Mouse (Mus musculus): ENCODE measurements around the gene Mbtps1. TPM values are rescaled to one million over a fixed set of nuclear protein-coding genes. Genes with fewer than 3 reads are reported as not detected.
A peak's percentile ranks its signal among the peaks of the same experiment; 100 is the strongest.

Mbtps1 gene
- 64.8 and 84.4 TPM in 2 replicates for polyA plus RNA-seq (2014; fragmentation: Nextera tagmentation; extraction: Ambion mirVana)

- peak; percentile 95 for ATAC-seq (ENCODE audit: low FRiP score)
- Histone ChIP-seq H3K36me3 (ENCODE audit: control insufficient read depth, insufficient read depth, low read length) (0 out of 2 replicates have a peak, but pooled peaks cover 4% of the 10 kb centered on the region), H3K4me1 (replicated peaks; ENCODE audit: control insufficient read depth, insufficient read depth, low read length) (peaks cover 4% of the 10 kb centered on the region), H3K27ac (ENCODE audit: low read depth, low read length) (peak within 1 kb of the TSS; percentile 78), H3K4me2 (replicated peaks; ENCODE audit: low read depth, low read length) (peak within 1 kb of the TSS; percentile 58), H3K4me3 (ENCODE audit: low read depth, low read length) (peak within 1 kb of the TSS; percentile 51), H3K9ac (ENCODE audit: low read depth, low read length) (peak within 1 kb of the TSS; percentile 68), H3K27me3 (ENCODE audit: control insufficient read depth, insufficient read depth, low read length) (no peaks in the 10 kb centered on the region), H3K9me3 (ENCODE audit: control insufficient read depth, low read length) (no peaks in the 10 kb centered on the region)
- peak; percentile 99 for DNase-seq (ENCODE audit: low spot score)
- 6% methylated on average over 63 of the region's 63 CpGs for WGBS
Observed at GRCm38 (mm10) chr8:119558603-119559401, at the start of gene Mbtps1. Mbtps1 (minus strand) TSS chr8:119558735.

- no peak for ATAC-seq (ENCODE audit: low FRiP score)
- Histone ChIP-seq H3K4me1 (replicated peaks; ENCODE audit: control insufficient read depth, insufficient read depth, low read length) (no peaks in the 10 kb centered on the region; the same call in 1 of the 2 replicates), H3K9ac (ENCODE audit: low read depth, low read length) (no peak overlapping the region), H3K36me3 (ENCODE audit: control insufficient read depth, insufficient read depth, low read length) (0 out of 2 replicates have a peak, but pooled peaks cover 2% of the 10 kb centered on the region), H3K27ac (ENCODE audit: low read depth, low read length) (no peak overlapping the region), H3K4me2 (replicated peaks; ENCODE audit: low read depth, low read length) (no peak overlapping the region), H3K9me3 (ENCODE audit: control insufficient read depth, low read length) (no peaks in the 10 kb centered on the region), H3K4me3 (ENCODE audit: low read depth, low read length) (no peak overlapping the region), H3K27me3 (ENCODE audit: control insufficient read depth, insufficient read depth, low read length) (no peaks in the 10 kb centered on the region)
- WGBS = 82% methylated on average over 2 of the region's 2 CpGs
- no peak for DNase-seq (ENCODE audit: low spot score)
Observed at GRCm38 (mm10) chr8:119606224-119606623, 47.7 kb upstream of the Mbtps1 start.

- no peaks in the 10 kb centered on the region for H3K27me3 ChIP-seq (ENCODE audit: control insufficient read depth, insufficient read depth, low read length)
- H3K36me3 ChIP-seq (ENCODE audit: control insufficient read depth, insufficient read depth, low read length) = 0 out of 2 replicates have a peak, but pooled peaks cover 6% of the 10 kb centered on the region
- H3K4me2 ChIP-seq (replicated peaks; ENCODE audit: low read depth, low read length) = peak within 1 kb of the TSS; percentile 86
- WGBS = under 1% methylated on average over 23 of the region's 23 CpGs
- no peaks in the 10 kb centered on the region for H3K9me3 ChIP-seq (ENCODE audit: control insufficient read depth, low read length)
- no peak within 1 kb of the TSS for H3K27ac ChIP-seq (ENCODE audit: low read depth, low read length)
- peak within 1 kb of the TSS; percentile 79 for H3K9ac ChIP-seq (ENCODE audit: low read depth, low read length)
- DNase-seq (ENCODE audit: low spot score) = peak; percentile 98
- peak within 1 kb of the TSS; percentile 83 for H3K4me3 ChIP-seq (ENCODE audit: low read depth, low read length)
- peak; percentile 82 for ATAC-seq (ENCODE audit: low FRiP score)
- no peaks in the 10 kb centered on the region; the same call in 1 of the 2 replicates for H3K4me1 ChIP-seq (replicated peaks; ENCODE audit: control insufficient read depth, insufficient read depth, low read length)
Observed at GRCm38 (mm10) chr8:119604996-119605395, 46.5 kb upstream of the Mbtps1 start, which contains the start of gene Taf1c. Taf1c (minus strand) TSS chr8:119605222.

DNA sequence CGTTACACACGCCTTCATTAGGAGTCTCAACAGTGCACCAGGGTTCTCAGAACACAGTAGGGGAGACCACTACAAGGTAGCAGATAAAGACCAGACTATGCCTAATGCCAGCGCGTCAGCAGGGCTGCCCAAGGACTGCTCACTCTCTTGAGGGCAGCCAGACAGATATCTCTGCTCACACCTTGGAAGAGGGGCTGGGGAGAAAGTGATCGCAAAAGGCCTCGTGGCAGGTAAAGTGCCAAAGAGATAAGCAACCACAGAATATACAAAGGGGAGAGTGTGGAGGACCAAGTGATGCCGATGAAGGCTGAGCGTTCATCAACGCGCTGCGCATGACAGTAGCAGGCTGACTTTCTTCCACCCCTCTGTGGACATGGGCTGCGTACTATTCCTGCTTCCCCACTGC, 45.9 kb upstream of the Mbtps1 start:
- Histone ChIP-seq H3K9ac (ENCODE audit: low read depth, low read length) (peak overlapping the region; percentile 79), H3K36me3 (ENCODE audit: control insufficient read depth, insufficient read depth, low read length) (0 out of 2 replicates have a peak, but pooled peaks cover 6% of the 10 kb centered on the region), H3K9me3 (ENCODE audit: control insufficient read depth, low read length) (no peaks in the 10 kb centered on the region), H3K27ac (ENCODE audit: low read depth, low read length) (no peak overlapping the region), H3K4me1 (replicated peaks; ENCODE audit: control insufficient read depth, insufficient read depth, low read length) (no peaks in the 10 kb centered on the region; the same call in 1 of the 2 replicates), H3K4me2 (replicated peaks; ENCODE audit: low read depth, low read length) (peak overlapping the region; percentile 86), H3K27me3 (ENCODE audit: control insufficient read depth, insufficient read depth, low read length) (no peaks in the 10 kb centered on the region), H3K4me3 (ENCODE audit: low read depth, low read length) (peak overlapping the region; percentile 83)
- no peak for ATAC-seq (ENCODE audit: low FRiP score)
- no peak for DNase-seq (ENCODE audit: low spot score)
- 44% methylated on average over 12 of the region's 12 CpGs for WGBS

- Histone ChIP-seq H3K27ac (ENCODE audit: low read depth, low read length) (no peak overlapping the region), H3K9ac (ENCODE audit: low read depth, low read length) (no peak overlapping the region), H3K36me3 (ENCODE audit: control insufficient read depth, insufficient read depth, low read length) (0 out of 2 replicates have a peak, but pooled peaks cover 10% of the 10 kb centered on the region), H3K4me1 (replicated peaks; ENCODE audit: control insufficient read depth, insufficient read depth, low read length) (no peaks in the 10 kb centered on the region; the same call in 1 of the 2 replicates), H3K9me3 (ENCODE audit: control insufficient read depth, low read length) (no peaks in the 10 kb centered on the region), H3K4me2 (replicated peaks; ENCODE audit: low read depth, low read length) (peak overlapping the region; percentile 86; the same call in 1 of the 2 replicates), H3K27me3 (ENCODE audit: control insufficient read depth, insufficient read depth, low read length) (no peaks in the 10 kb centered on the region), H3K4me3 (ENCODE audit: low read depth, low read length) (no peak overlapping the region)
- DNase-seq (ENCODE audit: low spot score) = no peak
- ATAC-seq (ENCODE audit: low FRiP score) = no peak
- 94% methylated on average over 4 of the region's 4 CpGs for whole genome bisulfite sequencing
Observed at GRCm38 (mm10) chr8:119603771-119604170, 45.2 kb upstream of the Mbtps1 start.

GRCm38 (mm10) chr8:119591456-119591855, 32.9 kb upstream of the Mbtps1 start:
- DNase-seq (ENCODE audit: low spot score) = no peak
- Histone ChIP-seq H3K27ac (ENCODE audit: low read depth, low read length) (no peak overlapping the region), H3K9ac (ENCODE audit: low read depth, low read length) (no peak overlapping the region), H3K4me1 (replicated peaks; ENCODE audit: control insufficient read depth, insufficient read depth, low read length) (no peaks in the 10 kb centered on the region), H3K9me3 (ENCODE audit: control insufficient read depth, low read length) (no peaks in the 10 kb centered on the region), H3K4me2 (replicated peaks; ENCODE audit: low read depth, low read length) (no peak overlapping the region), H3K4me3 (ENCODE audit: low read depth, low read length) (no peak overlapping the region), H3K36me3 (ENCODE audit: control insufficient read depth, insufficient read depth, low read length) (no peaks in the 10 kb centered on the region), H3K27me3 (ENCODE audit: control insufficient read depth, insufficient read depth, low read length) (no peaks in the 10 kb centered on the region)
- no peak for ATAC-seq (ENCODE audit: low FRiP score)
- 82% methylated on average over 7 of the region's 7 CpGs for WGBS

DNA sequence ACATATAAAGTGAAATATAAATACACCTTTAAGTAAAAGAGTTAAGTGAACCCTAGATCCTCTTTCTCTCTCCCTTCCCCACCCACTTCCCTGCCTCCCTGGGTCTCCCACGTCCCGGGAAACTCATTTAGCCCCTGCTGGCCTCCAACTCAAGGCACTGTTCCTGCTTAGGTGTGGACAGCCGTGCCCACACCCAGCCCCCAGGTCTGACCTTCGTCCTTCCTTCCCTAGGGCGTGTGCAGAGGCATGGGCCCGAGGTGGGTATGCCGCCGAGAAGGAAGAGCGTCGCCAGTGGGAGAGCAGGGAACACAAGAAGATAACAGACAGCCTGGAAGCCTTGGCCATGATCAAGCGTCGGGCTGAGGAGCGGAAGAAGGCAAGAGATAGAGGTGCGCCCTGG, 31.8 kb upstream of the Mbtps1 start:
- Histone ChIP-seq H3K27me3 (ENCODE audit: control insufficient read depth, insufficient read depth, low read length) (no peaks in the 10 kb centered on the region), H3K9ac (ENCODE audit: low read depth, low read length) (no peak overlapping the region), H3K36me3 (ENCODE audit: control insufficient read depth, insufficient read depth, low read length) (no peaks in the 10 kb centered on the region), H3K9me3 (ENCODE audit: control insufficient read depth, low read length) (no peaks in the 10 kb centered on the region), H3K4me2 (replicated peaks; ENCODE audit: low read depth, low read length) (no peak overlapping the region), H3K27ac (ENCODE audit: low read depth, low read length) (no peak overlapping the region), H3K4me3 (ENCODE audit: low read depth, low read length) (no peak overlapping the region), H3K4me1 (replicated peaks; ENCODE audit: control insufficient read depth, insufficient read depth, low read length) (no peaks in the 10 kb centered on the region)
- DNase-seq (ENCODE audit: low spot score) (no peak), ATAC-seq (ENCODE audit: low FRiP score) (no peak)
- WGBS = 81% methylated on average over 14 of the region's 14 CpGs

DNA sequence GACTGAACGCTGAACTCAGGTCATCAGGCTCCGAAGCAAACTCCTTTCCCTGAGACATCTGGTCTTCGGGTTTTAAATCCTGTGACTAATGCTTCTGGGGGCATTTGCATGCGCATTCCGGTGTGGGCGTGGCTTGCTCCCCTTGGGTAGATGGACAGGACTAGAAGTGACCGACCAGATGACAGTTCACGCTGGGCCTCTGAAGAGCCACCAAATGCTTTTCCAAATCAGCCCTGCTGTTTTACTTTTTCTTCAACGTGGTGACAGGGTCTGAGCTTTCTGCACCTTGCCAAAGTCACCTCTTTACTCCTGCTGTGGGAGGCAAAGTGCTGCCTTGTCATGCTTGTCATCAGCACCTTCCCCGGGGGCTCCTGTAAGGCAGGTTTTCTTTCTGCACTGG, 30.3 kb upstream of the Mbtps1 start:
- no peaks in the 10 kb centered on the region for H3K27me3 ChIP-seq (ENCODE audit: control insufficient read depth, insufficient read depth, low read length)
- no peaks in the 10 kb centered on the region for H3K36me3 ChIP-seq (ENCODE audit: control insufficient read depth, insufficient read depth, low read length)
- no peaks in the 10 kb centered on the region for H3K9me3 ChIP-seq (ENCODE audit: control insufficient read depth, low read length)
- no peaks in the 10 kb centered on the region for H3K4me1 ChIP-seq (replicated peaks; ENCODE audit: control insufficient read depth, insufficient read depth, low read length)
- WGBS = 23% methylated on average over 10 of the region's 10 CpGs
- H3K4me3 ChIP-seq (ENCODE audit: low read depth, low read length) = no peak overlapping the region
- DNase-seq (ENCODE audit: low spot score) (peak; percentile 25), ATAC-seq (ENCODE audit: low FRiP score) (no peak)
- H3K4me2 ChIP-seq (replicated peaks; ENCODE audit: low read depth, low read length) = no peak overlapping the region
- no peak overlapping the region for H3K27ac ChIP-seq (ENCODE audit: low read depth, low read length)
- no peak overlapping the region for H3K9ac ChIP-seq (ENCODE audit: low read depth, low read length)

GRCm38 (mm10) chr8:119588321-119588720, 29.8 kb upstream of the Mbtps1 start:
- 63% methylated on average over 4 of the region's 4 CpGs for WGBS

More at GRCm38 (mm10) chr8:119588321-119588720, 29.8 kb upstream of the Mbtps1 start:
- Histone ChIP-seq H3K36me3 (ENCODE audit: control insufficient read depth, insufficient read depth, low read length) (no peaks in the 10 kb centered on the region), H3K27ac (ENCODE audit: low read depth, low read length) (no peak overlapping the region), H3K9me3 (ENCODE audit: control insufficient read depth, low read length) (no peaks in the 10 kb centered on the region), H3K27me3 (ENCODE audit: control insufficient read depth, insufficient read depth, low read length) (no peaks in the 10 kb centered on the region), H3K4me3 (ENCODE audit: low read depth, low read length) (no peak overlapping the region), H3K9ac (ENCODE audit: low read depth, low read length) (no peak overlapping the region), H3K4me2 (replicated peaks; ENCODE audit: low read depth, low read length) (no peak overlapping the region), H3K4me1 (replicated peaks; ENCODE audit: control insufficient read depth, insufficient read depth, low read length) (no peaks in the 10 kb centered on the region)
- ATAC-seq (ENCODE audit: low FRiP score) (no peak), DNase-seq (ENCODE audit: low spot score) (no peak)

Measured in hindbrain, embryonic 11.5 days (tissue).